Mouse (Mus musculus): Measurements from ENCODE around the gene Aqp7. TPM values are rescaled to one million over a fixed set of nuclear protein-coding genes. Genes with fewer than 3 reads are reported as not detected.

Gene Aqp7
- polyA plus RNA-seq (2015; fragmentation: Nextera tagmentation; extraction: Ambion mirVana), result 0.99 and 1.6 TPM in 2 replicates

DNA sequence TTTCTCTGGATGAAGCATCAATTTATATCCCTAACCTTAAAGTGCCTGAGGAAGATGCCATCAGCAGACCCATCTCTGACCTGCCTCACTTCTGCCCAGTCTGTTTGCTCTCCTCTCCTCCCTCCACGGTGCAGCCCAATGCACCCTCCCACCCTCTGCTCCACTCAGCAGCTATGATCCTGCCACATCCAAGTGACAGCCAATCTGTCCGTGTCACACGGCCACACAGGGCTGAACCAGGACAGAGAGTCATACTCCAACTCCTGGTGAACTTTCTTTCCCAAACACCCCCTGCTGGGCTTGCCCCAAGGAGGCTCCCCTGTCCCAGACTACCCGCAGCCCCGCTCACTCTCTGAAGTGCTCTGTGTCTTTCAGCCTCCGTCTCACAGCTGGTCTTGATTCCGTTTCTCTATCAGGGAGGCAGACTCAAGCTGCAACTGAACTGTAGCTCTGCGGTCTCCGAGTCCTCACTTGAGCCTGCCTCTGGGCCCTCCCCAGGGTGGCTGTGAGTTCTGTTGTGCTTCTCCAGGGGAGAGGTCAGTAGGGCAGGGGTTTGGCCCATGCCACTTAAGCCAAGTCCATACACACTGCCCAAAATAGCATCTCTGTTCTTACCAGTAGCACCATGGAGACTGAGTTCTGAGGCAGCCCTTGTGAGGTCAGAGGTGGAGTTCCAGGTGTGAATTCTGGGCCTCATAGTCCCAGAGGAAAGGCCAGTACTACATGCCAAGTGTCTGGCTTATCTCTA lies at the start of gene Aqp7:
TSS of gene Aqp7 (minus strand) at position 616 of the 748 bp plus-strand sequence.

Small RNA genes within 50 kb of the gene (microRNA-seq; reads per million reads assigned to microRNA genes)
- gene Mir3094 (ENCODE audit: borderline replicate concordance, insufficient number of aligned reads), result 1.4 reads per million

Other genes with a start within 250 kb of the Aqp7 start
- 38.1 and 56.3 TPM in 2 replicates for gene B4galt1, start 194.1 kb downstream of the Aqp7 start, polyA plus RNA-seq (2015; fragmentation: Nextera tagmentation; extraction: Ambion mirVana)
- gene Spink4, start 128.1 kb downstream of the Aqp7 start, polyA plus RNA-seq (2015; fragmentation: Nextera tagmentation; extraction: Ambion mirVana), result 7.0 and 10.7 TPM in 2 replicates
- 254 and 306 TPM in 2 replicates for gene Bag1, start 99.8 kb downstream of the Aqp7 start, polyA plus RNA-seq (2015; fragmentation: Nextera tagmentation; extraction: Ambion mirVana)
- gene Chmp5, start 99.7 kb downstream of the Aqp7 start, polyA plus RNA-seq (2015; fragmentation: Nextera tagmentation; extraction: Ambion mirVana), result 220 and 221 TPM in 2 replicates
- 36.2 and 69.4 TPM in 2 replicates for gene Nfx1, start 77.2 kb downstream of the Aqp7 start, polyA plus RNA-seq (2015; fragmentation: Nextera tagmentation; extraction: Ambion mirVana)
- gene Aqp3, start 50.0 kb upstream of the Aqp7 start, polyA plus RNA-seq (2015; fragmentation: Nextera tagmentation; extraction: Ambion mirVana), result 1.7 and 3.5 TPM in 2 replicates
- 12.1 and 18.4 TPM in 2 replicates for gene Nol6, start 76.3 kb upstream of the Aqp7 start, polyA plus RNA-seq (2015; fragmentation: Nextera tagmentation; extraction: Ambion mirVana)
- 61.1 and 78.5 TPM in 2 replicates for gene Ube2r2, start 87.6 kb upstream of the Aqp7 start, polyA plus RNA-seq (2015; fragmentation: Nextera tagmentation; extraction: Ambion mirVana)
- 22.9 and 26.0 TPM in 2 replicates for gene Ubap2, start 227.0 kb upstream of the Aqp7 start, polyA plus RNA-seq (2015; fragmentation: Nextera tagmentation; extraction: Ambion mirVana)